In the genomic region with DNA sequence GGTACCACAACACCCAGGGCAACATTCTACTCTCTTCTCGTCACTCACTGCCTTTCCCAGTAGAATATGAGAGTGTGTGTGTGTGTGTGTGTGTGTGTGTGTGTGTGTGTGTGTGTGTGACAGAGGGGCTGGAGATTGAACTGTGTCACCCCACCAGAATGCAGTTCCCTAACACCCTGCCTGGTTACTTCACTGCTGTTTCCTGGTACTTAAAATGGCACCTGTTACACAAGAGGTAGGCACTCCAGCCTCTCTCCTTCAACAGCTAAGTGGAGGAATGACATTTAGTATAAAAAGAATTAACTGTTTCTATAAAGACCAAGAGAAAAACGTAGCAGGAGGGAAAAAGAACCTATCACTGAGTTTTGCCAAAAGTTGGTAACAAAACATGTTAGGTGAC, we compare ENCODE assay signal across 23 mouse cellular contexts.
"Had no signal": no experiment of that assay in that cellular context is flagged by ENCODE, and none has a peak within 500 bp of the region (broad histone marks: within the 10 kb centered on the region; RNA-seq: fewer than 3 reads in every experiment).

No protein-coding gene starts in this region.

- ATAC-seq: intestine, embryonic 15.5 days; liver, postnatal 0 days; midbrain, embryonic 13.5 days; midbrain, embryonic 16.5 days had no signal

- H3K27ac ChIP-seq: intestine, embryonic 15.5 days; kidney, embryonic 15.5 days; limb, embryonic 12.5 days; limb, embryonic 15.5 days; liver, embryonic 14.5 days; macrophage; midbrain, embryonic 10.5 days; midbrain, embryonic 13.5 days; neural tube, embryonic 13.5 days; stomach, postnatal 0 days had no signal

- H3K4me2 ChIP-seq: intestine, embryonic 15.5 days; kidney, embryonic 15.5 days; limb, embryonic 12.5 days; limb, embryonic 15.5 days; liver, embryonic 11.5 days; midbrain, embryonic 13.5 days; neural tube, embryonic 13.5 days had no signal

- H3K27me3 ChIP-seq: intestine, embryonic 15.5 days; kidney, embryonic 15.5 days; limb, embryonic 12.5 days; limb, embryonic 15.5 days; midbrain, embryonic 13.5 days had no signal

- H3K9me3 ChIP-seq: intestine, embryonic 15.5 days; kidney, embryonic 15.5 days; limb, embryonic 12.5 days; limb, embryonic 15.5 days; megakaryocyte, embryonic 14.5 days; midbrain, embryonic 10.5 days; midbrain, embryonic 13.5 days; neural tube, embryonic 13.5 days had no signal

- H3K4me1 ChIP-seq: intestine, embryonic 15.5 days had no signal

- H3K4me3 ChIP-seq: intestine, embryonic 15.5 days; kidney, embryonic 15.5 days; limb, embryonic 12.5 days; limb, embryonic 15.5 days; megakaryocyte, embryonic 14.5 days; midbrain, embryonic 10.5 days; midbrain, embryonic 13.5 days; myocyte; neural tube, embryonic 13.5 days had no signal

- H3K9ac ChIP-seq: intestine, embryonic 15.5 days; kidney, embryonic 15.5 days; limb, embryonic 12.5 days; limb, embryonic 15.5 days; liver, embryonic 14.5 days; liver, postnatal 0 days; midbrain, embryonic 13.5 days; neural tube, embryonic 13.5 days had no signal

- H3K36me3 ChIP-seq: intestine, embryonic 15.5 days; kidney, embryonic 15.5 days; limb, embryonic 12.5 days; limb, embryonic 15.5 days; midbrain, embryonic 10.5 days; midbrain, embryonic 13.5 days; neural tube, embryonic 13.5 days had no signal

- DNase-seq: kidney, adult 11 months; kidney, adult 8-10 months; kidney, postnatal 14 days; kidney, postnatal 4 days; left cerebral cortex, postnatal 4 days; liver, postnatal 0 days; retina, postnatal 1 day; thymus, adult 2 months; thymus, postnatal 14 days had no signal
